Mouse (Mus musculus): ENCODE measurements around the gene Dusp27. TPM values are rescaled to one million over a fixed set of nuclear protein-coding genes. Genes with fewer than 3 reads are reported as not detected.

Gene Dusp27
- polyA plus RNA-seq, 1 experiment from 2014 or later = 0.31 TPM

GRCm38 (mm10) chr1:166089739-166090138 is 38.0 kb downstream of the Dusp27 start:
- WGBS (ENCODE audit: insufficient replicate concordance) = 46% methylated on average over 4 of the region's 4 CpGs
- H3K4me2 ChIP-seq = no peak overlapping the region
- H3K27me3 ChIP-seq (replicated peaks) = no peaks in the 10 kb centered on the region
- no peak overlapping the region for H3K9ac ChIP-seq
- no peaks in the 10 kb centered on the region for H3K9me3 ChIP-seq (replicated peaks)
- no peak for ATAC-seq
- H3K27ac ChIP-seq = no peak overlapping the region
- no peaks in the 10 kb centered on the region for H3K4me1 ChIP-seq
- H3K36me3 ChIP-seq = no peaks in the 10 kb centered on the region
- H3K4me3 ChIP-seq = no peak overlapping the region

DNA sequence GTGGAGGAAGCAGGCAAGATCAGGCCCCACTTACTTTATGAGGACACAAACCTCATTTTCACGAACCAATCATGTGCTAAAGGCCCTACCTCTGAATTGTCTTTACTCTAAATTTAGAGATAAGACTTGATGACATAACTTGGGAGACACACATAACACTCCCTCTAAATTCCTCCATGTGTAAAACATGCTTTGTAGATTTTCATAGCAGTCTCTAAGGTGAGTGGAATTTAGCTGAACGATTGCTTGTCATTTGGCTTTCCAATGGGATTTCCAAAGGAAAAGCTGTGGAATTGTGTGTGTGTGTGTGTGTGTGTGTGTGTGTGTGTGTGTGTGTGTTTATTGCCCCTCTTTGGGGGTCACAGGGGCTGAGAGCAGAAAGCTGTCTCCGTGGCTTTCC is 38.4 kb downstream of the Dusp27 start:
- no peak overlapping the region for H3K4me3 ChIP-seq
- H3K4me2 ChIP-seq = no peak overlapping the region
- no peak overlapping the region for H3K9ac ChIP-seq
- no peaks in the 10 kb centered on the region for H3K36me3 ChIP-seq
- H3K9me3 ChIP-seq (replicated peaks) = no peaks in the 10 kb centered on the region
- no peaks in the 10 kb centered on the region for H3K27me3 ChIP-seq (replicated peaks)
- WGBS (ENCODE audit: insufficient replicate concordance) = 55% methylated on average over 3 of the region's 3 CpGs
- H3K4me1 ChIP-seq = no peaks in the 10 kb centered on the region
- H3K27ac ChIP-seq = no peak overlapping the region
- ATAC-seq = no peak

GRCm38 (mm10) chr1:166088446-166089170 is 39.1 kb downstream of the Dusp27 start:
- no peak overlapping the region for H3K27ac ChIP-seq
- H3K4me3 ChIP-seq = no peak overlapping the region
- no peak overlapping the region for H3K4me2 ChIP-seq
- no peaks in the 10 kb centered on the region for H3K36me3 ChIP-seq
- H3K27me3 ChIP-seq (replicated peaks) = no peaks in the 10 kb centered on the region
- no peaks in the 10 kb centered on the region for H3K4me1 ChIP-seq
- WGBS (ENCODE audit: insufficient replicate concordance) = 82% methylated on average over 19 of the region's 19 CpGs
- no peak for ATAC-seq
- H3K9ac ChIP-seq = no peak overlapping the region
- H3K9me3 ChIP-seq (replicated peaks) = no peaks in the 10 kb centered on the region

GRCm38 (mm10) chr1:166077052-166077735 is 50.5 kb downstream of the Dusp27 start:
- 67% methylated on average over 6 of the region's 6 CpGs for WGBS (ENCODE audit: insufficient replicate concordance)
- H3K9ac ChIP-seq = no peak overlapping the region
- H3K4me2 ChIP-seq = no peak overlapping the region
- no peak for ATAC-seq
- no peak overlapping the region for H3K27ac ChIP-seq
- H3K36me3 ChIP-seq = no peaks in the 10 kb centered on the region
- no peaks in the 10 kb centered on the region for H3K4me1 ChIP-seq
- H3K9me3 ChIP-seq (replicated peaks) = no peaks in the 10 kb centered on the region
- H3K27me3 ChIP-seq (replicated peaks) = no peaks in the 10 kb centered on the region
- no peak overlapping the region for H3K4me3 ChIP-seq

DNA sequence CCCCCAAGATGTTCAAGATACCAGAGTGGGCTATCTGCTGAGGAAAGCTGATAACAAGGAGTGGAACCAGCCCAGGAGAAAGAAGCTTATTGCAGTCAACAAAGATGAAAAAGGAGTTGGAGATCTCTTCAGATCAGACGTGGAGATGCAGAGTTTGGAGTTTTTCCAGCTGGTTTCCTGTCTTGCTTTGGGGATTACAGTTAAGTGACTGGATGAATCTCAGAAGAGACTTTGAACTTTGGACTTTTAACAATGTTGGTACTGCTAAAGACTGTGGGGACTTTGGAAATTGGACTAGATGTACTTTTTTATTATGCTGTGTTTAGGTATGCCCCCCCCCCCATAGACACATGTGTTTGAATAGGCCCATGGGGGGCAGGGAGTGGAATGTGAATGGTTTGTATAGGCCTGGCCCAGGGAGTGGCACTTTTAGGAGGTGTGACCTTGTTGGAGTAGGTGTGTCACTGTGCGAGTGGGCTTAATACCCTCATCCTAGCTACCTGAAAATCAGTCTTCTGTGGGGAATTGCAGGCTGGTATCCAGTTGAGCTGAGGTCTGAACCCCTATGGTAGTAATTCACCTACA is 59.8 kb downstream of the Dusp27 start:
- WGBS (ENCODE audit: insufficient replicate concordance) = 64% methylated on average over 2 of the region's 2 CpGs
- H3K9me3 ChIP-seq (replicated peaks) = no peaks in the 10 kb centered on the region
- ATAC-seq = no peak
- H3K36me3 ChIP-seq = no peaks in the 10 kb centered on the region
- H3K27me3 ChIP-seq (replicated peaks) = no peaks in the 10 kb centered on the region
- no peak overlapping the region for H3K4me2 ChIP-seq
- H3K9ac ChIP-seq = no peak overlapping the region
- no peak overlapping the region for H3K27ac ChIP-seq
- no peak overlapping the region for H3K4me3 ChIP-seq
- H3K4me1 ChIP-seq = peaks cover 9% of the 10 kb centered on the region; the same call in 1 of the 2 replicates

GRCm38 (mm10) chr1:166063870-166064269 is 63.9 kb downstream of the Dusp27 start:
- H3K27ac ChIP-seq = no peak overlapping the region
- peaks cover 9% of the 10 kb centered on the region; the same call in 1 of the 2 replicates for H3K4me1 ChIP-seq
- ATAC-seq = peak; percentile 68; the same call in 1 of the 2 replicates
- H3K36me3 ChIP-seq = no peaks in the 10 kb centered on the region
- no peaks in the 10 kb centered on the region for H3K9me3 ChIP-seq (replicated peaks)
- WGBS (ENCODE audit: insufficient replicate concordance) = 61% methylated on average over 3 of the region's 3 CpGs
- no peak overlapping the region for H3K4me3 ChIP-seq
- H3K27me3 ChIP-seq (replicated peaks) = no peaks in the 10 kb centered on the region; the same call in 1 of the 2 replicates
- no peak overlapping the region for H3K9ac ChIP-seq
- H3K4me2 ChIP-seq = no peak overlapping the region

GRCm38 (mm10) chr1:166061532-166061931 is 66.2 kb downstream of the Dusp27 start:
- H3K27me3 ChIP-seq (replicated peaks) = no peaks in the 10 kb centered on the region; the same call in 1 of the 2 replicates
- no peaks in the 10 kb centered on the region for H3K36me3 ChIP-seq
- no peak overlapping the region for H3K4me2 ChIP-seq
- peaks cover 9% of the 10 kb centered on the region; the same call in 1 of the 2 replicates for H3K4me1 ChIP-seq
- H3K9me3 ChIP-seq (replicated peaks) = no peaks in the 10 kb centered on the region
- WGBS (ENCODE audit: insufficient replicate concordance) = 71% methylated on average over 3 of the region's 3 CpGs
- no peak overlapping the region for H3K9ac ChIP-seq
- ATAC-seq = no peak
- no peak overlapping the region for H3K27ac ChIP-seq
- H3K4me3 ChIP-seq = no peak overlapping the region

DNA sequence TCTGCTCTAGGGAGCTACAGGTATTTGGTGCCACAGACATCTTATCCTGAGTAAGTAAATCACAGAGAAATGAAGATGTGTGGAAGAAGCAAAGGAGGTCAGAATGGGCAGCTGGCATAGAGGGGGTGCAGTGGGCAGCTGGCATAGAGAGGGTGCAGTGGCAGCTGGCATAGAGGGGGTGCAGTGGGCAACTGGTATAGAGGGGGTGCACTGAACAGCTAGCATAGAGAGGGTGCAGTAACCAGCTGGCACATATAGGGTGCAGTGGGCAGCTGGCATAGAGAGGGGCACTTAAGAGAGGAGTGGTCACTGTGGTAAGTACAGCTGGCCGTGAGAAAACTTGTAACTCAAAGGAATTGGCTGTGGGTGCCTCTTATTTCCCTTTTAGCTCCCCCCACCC is 67.3 kb downstream of the Dusp27 start:
- H3K9ac ChIP-seq = no peak overlapping the region
- H3K4me1 ChIP-seq = peaks cover 9% of the 10 kb centered on the region; the same call in 1 of the 2 replicates
- H3K27ac ChIP-seq = no peak overlapping the region
- no peaks in the 10 kb centered on the region for H3K9me3 ChIP-seq (replicated peaks)
- no peak overlapping the region for H3K4me3 ChIP-seq
- no peaks in the 10 kb centered on the region; the same call in 1 of the 2 replicates for H3K27me3 ChIP-seq (replicated peaks)
- WGBS (ENCODE audit: insufficient replicate concordance) = 43% methylated on average over 1 of the region's 1 CpGs
- no peak overlapping the region for H3K4me2 ChIP-seq
- no peak for ATAC-seq
- H3K36me3 ChIP-seq = no peaks in the 10 kb centered on the region

DNA sequence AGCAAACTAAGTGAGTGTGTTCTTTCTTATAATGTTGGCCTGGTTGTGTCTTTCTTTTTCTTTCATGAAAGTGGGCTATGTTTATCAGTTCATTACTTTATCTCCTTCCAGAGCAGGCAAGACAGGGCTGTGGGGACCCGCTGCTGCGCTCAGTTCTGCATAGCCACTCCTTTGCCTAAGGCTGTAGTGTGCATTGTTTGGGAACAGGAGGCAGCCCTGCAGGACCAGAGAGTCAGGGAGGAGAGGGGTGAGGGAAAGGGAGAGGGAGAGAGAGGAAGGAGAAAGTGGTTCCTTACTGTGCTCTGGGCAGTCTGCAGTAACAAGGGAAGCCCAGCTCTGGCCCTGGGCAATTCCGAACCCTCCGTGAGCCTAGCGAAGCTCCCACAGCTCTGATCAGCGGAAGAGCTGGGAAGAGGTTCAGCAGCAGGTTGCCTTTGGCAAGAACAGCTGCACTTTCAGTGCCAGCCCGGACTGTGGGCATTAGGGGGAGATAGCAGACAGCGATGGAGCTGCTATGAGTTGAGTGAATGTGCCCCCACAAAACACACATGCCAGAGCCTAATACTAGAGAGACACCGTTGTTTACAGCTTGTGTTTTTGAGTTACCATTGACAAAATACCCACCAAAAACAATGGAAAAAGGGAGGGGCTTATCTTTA is 71.5 kb downstream of the Dusp27 start:
- Histone ChIP-seq H3K27ac (no peak overlapping the region), H3K4me3 (no peak overlapping the region), H3K4me2 (no peak overlapping the region), H3K27me3 (replicated peaks) (no peaks in the 10 kb centered on the region; the same call in none of the 2 replicates), H3K36me3 (no peaks in the 10 kb centered on the region), H3K4me1 (peaks cover 7% of the 10 kb centered on the region; the same call in 1 of the 2 replicates), H3K9ac (no peak overlapping the region), H3K9me3 (replicated peaks) (no peaks in the 10 kb centered on the region)
- 53% methylated on average over 9 of the region's 9 CpGs for WGBS (ENCODE audit: insufficient replicate concordance)
- no peak for ATAC-seq

- Histone ChIP-seq H3K36me3 (no peaks in the 10 kb centered on the region), H3K9ac (no peak overlapping the region), H3K27me3 (replicated peaks) (peaks cover 19% of the 10 kb centered on the region), H3K4me2 (no peak overlapping the region), H3K4me3 (no peak overlapping the region), H3K4me1 (peaks cover 13% of the 10 kb centered on the region), H3K27ac (no peak overlapping the region), H3K9me3 (replicated peaks) (no peaks in the 10 kb centered on the region)
- WGBS (ENCODE audit: insufficient replicate concordance) = 20% methylated on average over 10 of the region's 10 CpGs
- no peak for ATAC-seq
Measured at GRCm38 (mm10) chr1:166053285-166053955, 74.3 kb downstream of the Dusp27 start.

DNA sequence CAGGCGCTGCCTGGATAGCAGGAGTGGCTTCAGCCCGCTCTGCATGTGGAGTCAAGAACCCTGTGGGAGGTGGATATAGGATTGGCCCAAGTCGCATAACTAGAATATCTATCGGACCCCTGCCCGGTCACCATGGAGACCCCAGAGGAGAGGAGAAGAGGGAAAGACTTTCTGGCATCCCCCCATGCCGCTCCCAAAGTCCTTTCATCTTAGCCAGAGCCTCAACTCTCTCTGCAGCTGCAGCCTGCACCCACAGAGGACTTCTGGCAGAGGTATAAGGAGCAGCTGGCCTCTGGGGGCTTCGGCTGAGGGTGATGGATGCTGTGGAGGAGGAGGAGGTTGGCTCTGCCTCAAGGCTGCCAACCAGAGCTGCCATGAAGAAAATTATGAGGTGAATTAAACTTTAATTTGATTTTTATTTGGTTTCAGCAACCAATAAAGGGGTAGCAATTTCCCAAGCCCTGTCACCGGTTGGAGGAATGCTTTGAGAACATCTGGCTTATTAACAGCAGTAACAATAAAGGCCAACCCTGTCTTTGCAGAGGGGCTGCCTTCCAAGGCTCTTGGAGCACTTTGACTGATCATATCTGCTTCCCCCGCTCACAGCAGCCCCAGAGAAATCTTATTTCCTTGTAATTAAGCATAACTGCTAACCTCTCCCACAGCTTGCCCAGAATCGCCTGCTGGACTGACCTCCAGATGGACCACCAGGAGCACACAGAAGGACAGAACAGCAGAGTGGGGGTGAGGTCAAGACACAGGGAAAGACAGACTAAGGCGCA is 78.5 kb downstream of the Dusp27 start:
- Histone ChIP-seq H3K27ac (no peak overlapping the region), H3K4me3 (0 out of 2 replicates have a peak overlapping the region, but pooled peaks have one; percentile 45), H3K9me3 (replicated peaks) (no peaks in the 10 kb centered on the region), H3K9ac (no peak overlapping the region), H3K27me3 (replicated peaks) (peaks cover 58% of the 10 kb centered on the region), H3K36me3 (no peaks in the 10 kb centered on the region), H3K4me2 (peak overlapping the region; percentile 68), H3K4me1 (peaks cover 28% of the 10 kb centered on the region)
- ATAC-seq = no peak
- 20% methylated on average over 11 of the region's 11 CpGs for WGBS (ENCODE audit: insufficient replicate concordance)
